Mouse (Mus musculus) lung, postnatal 0 days (tissue): ENCODE results near the gene Ddrgk1.

ENCODE experiments used
- CTCF ChIP-seq: IDR thresholded peaks from 2 replicates; pipeline ENCODE4 v1.5.1; 2016; ENCODE audit warnings: antibody characterized with exemption, mild to moderate bottlenecking
- EP300 ChIP-seq: IDR thresholded peaks from 2 replicates; pipeline ENCODE4 v1.6.1; 2016; ENCODE audit warnings: antibody characterized with exemption, mild to moderate bottlenecking, control low read depth

- no peak for TF ChIP-seq EP300
- TF ChIP-seq CTCF = no peak
Measured at GRCm38 (mm10) chr2:130632887-130633675, 31.4 kb downstream of the Ddrgk1 start.
